Mouse (Mus musculus) liver, adult 2 months (tissue): ENCODE data around the gene Zfp229.

ENCODE experiments used
- CTCF ChIP-seq: fragments of 200-500 bp; IDR thresholded peaks from 2 replicates; pipeline ENCODE4 v1.5.1; 2011; ENCODE audit warnings: low read depth, low read length, control low read depth
- POLR2A ChIP-seq: fragments of 200-500 bp; IDR thresholded peaks from 2 replicates; pipeline ENCODE4 v1.6.1; 2011; ENCODE audit warnings: low read length, control low read depth; ENCODE audit not compliant: insufficient read depth; ENCODE audit errors: extremely low read depth

DNA sequence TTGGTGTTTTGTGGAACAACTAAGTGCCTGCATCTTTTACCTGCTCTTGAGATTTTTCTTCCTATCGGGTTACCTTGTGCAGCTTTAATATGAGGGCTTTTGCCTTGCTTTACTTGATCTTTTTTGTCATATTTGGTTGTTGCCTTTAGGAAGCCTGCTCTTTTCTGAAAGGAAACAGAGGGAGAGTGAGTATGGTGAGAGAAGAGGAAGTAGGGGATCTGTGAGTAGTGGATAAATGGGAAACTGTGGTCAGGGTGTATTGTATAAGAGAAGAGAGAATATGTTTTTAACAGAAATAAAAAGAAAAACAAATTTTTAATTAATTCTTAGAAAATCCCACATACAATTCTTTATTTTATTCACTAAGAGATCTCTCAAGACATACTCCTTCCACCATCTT lies 27.2 kb upstream of the Zfp229 start:
- no peak for TF ChIP-seq CTCF
- TF ChIP-seq POLR2A: no peak
